Mouse (Mus musculus) cerebellum, adult 9-11 months (tissue): ENCODE data around the gene Gaa.
A peak's percentile ranks its signal among the peaks of the same experiment; 100 is the strongest.
"Not testable (repeated sequence)": the region's sequence is repeated elsewhere in the genome, so short reads cannot be mapped to it uniquely, and the experiment has no call there.

Experiments used
- DNase-seq: peaks from one replicate; pipeline ENCODE4 v3.0.0; 2022

Gaa gene

DNA sequence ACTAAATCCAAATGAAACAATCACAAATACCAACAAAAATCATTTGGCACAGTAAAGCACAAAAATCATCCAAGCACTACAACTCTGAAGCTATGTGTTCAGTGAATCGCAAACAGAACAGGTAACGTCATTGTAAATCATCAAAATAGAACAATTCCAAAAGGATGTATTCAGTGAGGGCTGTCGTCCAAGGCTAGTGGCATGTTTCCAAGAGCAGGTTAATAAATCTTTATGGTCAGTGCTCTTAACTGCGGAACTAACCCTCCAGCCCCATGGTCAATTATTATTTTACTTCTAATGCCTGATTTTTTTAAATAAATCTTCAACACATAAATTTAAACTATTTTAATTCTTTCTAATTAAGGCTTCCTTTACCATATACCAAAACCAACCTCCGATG lies 11.1 kb upstream of the Gaa start:
- not testable (repeated sequence) for DNase-seq

DNA sequence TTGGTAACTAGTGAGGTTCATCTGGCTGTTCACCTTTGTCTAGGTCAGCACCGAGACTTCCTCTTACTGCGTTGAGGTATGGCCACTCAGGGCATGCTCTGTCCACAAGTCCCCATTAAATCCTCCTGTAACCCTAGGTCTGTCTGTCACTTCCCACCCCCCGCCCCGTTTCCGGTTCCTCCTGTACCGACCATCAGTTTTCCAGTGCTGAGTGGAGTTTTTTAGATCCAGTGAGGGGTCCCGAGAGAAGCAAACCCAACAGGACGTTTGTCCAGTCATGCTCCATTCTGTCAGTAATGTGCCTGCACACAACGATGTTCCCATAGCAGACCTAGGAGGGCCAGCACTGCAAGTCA lies 9.5 kb upstream of the Gaa start:
- DNase-seq = no peak

DNA sequence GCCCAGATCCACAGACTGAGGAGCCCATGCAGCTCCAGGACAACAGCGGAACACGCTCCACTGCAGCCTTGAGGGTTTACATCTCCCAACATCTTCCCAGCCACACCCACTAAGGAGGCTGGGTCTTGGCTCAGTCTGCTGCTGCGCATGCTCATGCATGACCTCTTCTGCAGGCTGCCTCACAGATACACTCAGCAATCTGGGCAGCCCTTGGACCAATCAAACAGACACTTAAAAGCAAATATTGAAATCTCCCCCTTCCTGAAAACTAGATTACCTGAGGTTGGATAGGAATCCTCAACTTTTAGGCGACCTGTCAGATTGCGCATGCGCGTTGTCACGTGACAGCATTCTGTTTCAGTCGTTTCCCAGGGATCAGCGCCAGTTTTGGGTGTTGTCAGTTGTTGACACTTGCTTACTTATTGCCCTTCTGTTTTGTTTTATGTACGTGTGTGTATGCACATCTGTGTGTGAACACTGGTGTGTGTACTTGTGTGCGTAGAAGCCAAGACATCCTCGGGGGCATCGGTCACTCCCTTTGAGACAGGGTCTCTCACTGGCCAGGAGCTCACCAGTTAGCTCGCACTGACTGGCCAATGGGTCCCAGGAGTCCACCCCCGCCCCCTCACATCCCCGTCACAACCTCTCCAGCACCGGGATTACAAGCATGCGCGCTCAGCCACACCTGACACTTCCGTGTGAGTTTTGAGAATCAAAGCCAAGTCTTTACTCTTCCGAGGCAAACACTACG lies 8.9 kb upstream of the Gaa start:
- DNase-seq = peak; percentile 79

DNA sequence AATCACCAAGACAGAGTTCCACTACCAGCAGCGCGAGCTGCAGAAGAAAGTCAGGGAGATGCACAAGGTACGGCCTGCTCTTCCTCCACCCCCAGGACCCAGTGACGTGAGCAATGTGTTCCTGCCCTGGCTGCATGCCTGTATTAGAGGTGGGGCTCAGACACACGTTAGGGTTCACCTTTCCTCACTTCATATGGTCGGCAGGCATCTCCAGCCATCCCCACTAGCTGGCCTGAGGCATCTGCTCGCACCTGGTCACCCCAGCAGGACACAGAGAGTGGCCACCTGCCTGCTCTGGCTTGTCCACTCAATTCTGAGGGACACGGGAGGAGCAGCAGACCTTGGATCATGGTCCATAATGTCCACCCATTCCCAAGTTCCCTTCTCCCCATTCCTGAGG lies 7.7 kb upstream of the Gaa start:
- peak; percentile 67 for DNase-seq

DNA sequence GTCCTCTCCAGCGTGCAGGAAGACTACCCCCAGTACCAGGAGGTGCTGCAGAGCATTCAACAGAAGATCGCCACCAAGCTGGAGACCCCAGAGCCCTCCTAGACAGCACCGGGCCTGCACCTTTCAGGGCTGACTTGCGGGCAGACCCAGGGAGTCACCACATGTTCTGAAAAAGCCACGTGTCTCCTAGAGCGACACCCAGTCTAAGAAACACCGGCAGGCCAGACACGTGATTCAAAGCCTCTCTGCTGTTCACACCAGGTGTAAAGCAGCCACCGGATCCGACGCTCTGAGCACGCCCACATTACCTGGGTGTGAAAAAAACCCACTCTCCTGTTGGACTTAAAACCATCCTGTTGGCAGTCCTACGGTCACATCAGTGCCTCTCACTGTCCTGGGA lies 3.3 kb upstream of the Gaa start:
- peak; percentile 42 for DNase-seq

DNA sequence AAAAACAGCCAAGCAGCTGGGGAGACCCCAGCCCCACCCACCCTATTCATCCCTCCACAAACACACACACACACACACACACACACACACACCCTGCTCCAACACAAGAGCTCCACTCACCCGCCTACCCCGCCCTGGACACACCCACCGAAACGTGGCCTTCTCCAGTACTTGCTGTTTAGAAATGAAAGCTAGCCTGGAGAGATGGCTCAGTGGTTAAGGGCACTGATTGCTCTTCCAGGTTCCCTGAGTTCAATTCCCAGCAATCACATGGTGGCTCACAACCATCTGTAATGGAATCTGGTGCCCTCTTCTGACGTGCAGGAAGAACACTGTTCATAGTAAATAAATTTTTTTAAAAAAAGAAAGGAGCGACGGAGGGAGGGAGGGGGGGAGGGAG lies 1.9 kb upstream of the Gaa start:
- DNase-seq = peak; percentile 27

DNA sequence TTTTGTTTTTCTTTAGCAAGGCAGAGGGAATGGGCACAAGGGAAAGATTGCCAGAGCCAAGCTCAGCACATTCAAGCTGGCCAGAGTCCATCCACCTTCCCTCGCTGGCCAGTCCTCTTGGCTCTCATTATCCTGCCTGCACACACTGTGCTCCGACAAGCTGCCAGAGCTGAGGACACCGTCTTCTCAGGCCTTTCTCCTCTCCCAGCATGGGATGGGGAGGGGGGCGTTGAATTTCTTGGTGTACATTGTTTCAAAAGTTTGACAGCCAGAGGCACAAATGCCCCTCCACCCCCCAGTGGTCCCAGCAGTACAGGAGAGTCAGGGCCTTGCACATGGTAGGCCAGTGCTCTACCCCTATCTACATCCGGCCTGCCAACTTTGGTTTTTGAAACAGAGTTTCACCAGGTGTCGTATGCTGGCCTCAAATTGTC lies 429 bp upstream of the Gaa start:
- peak; percentile 90 for DNase-seq

DNA sequence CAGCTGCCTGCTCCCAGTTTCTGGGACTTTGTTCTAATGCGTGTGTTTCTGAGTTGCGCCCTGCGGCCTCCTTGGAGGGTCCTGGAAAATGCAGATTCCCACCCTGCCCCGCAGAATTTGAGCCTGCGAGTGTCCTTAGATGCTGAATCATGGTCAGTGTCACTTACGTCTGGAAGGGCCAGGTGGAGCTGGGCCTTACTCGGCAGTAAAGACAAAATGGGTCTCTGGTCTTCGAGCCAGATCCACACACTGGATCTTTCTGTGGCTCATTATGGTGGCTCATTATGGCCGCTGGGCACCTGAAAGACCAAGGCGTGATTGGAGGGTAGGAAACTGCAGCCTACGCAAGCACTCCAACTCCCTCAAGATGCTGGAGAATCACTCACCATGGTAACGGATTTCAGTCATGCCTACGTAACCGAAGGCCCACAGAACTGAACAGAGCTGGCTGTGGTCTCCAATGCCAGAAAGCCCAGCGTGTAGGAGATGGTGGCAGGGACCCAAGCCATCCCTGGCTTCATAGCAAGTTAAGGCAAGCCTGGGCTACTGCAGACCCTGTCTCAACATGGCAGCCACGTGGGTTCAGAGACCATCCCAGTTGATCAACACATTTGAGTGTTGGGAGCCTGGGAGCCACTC lies 989 bp downstream of the Gaa start:
- DNase-seq = peak; percentile 62

DNA sequence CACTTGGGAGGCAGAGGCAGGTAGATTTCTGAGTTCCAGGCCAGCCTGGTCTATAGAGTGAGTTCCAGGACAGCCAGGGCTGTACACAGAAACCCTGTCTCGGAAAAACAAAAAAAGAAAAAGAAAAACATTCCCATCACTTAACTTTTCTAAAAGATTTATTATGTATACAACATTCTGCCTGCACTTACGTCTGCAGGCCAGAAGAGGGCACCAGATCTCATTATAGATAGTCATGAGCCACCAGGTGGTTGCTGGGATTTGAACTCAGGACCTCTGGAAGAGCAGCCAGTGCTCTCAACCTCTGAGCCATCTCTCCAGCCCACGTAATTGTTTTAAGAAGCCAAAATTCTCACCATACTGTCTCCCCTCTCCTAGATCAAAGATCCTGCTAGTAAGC lies 4.8 kb downstream of the Gaa start:
- not testable (repeated sequence) for DNase-seq

DNA sequence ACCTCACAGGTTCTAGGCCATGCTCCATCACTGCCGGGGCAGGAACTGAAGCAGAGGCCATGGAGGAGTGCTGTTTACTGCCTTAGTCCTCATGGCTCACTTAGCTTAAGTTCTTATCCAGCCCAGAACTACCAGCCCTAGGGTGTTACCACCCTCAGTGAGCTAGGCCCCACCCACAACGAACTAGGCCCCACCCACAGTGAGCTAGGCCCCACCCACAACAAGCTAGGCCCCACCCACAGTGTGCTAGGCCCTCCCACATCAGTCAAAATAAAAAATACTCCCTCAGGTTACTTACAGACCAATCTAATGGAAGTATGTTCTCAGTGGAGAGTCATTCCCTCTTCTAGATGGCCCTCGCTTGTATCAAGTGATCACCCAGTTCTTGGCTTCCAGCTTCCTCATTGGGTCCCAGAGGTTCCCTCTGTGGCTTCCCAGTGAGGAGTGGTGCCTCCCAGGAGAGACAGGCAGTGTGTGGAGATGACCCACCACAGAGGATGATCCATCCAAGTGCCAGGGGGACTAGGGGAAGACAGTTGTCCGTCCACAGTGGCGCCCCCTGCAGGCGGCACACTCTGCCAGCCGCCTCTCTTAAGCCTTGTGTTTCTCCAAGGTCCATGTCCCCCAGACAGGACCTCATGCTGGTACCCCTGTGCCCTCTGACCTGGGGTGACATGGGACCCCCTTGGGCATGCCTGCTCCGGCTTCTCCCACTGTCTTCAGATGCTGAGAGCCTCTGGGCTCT lies 5.7 kb downstream of the Gaa start:
- no peak for DNase-seq

DNA sequence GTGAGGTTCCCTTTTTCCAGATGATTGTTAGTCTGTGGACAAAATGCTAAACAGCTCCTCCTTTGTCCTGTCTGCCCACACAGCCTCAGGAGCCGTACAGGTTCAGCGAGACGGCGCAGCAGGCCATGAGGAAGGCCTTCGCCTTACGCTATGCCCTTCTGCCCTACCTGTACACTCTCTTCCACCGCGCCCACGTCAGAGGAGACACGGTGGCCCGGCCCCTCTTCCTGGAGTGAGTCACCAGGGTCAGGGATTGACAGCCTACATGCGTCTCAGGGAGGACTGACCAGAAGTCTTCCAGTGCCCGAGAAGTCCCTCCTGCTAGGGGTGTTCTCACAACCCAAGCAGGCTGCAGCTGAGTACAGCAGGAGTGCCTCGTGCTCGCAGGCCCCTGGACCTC lies 13.3 kb downstream of the Gaa start:
- DNase-seq = no peak

DNA sequence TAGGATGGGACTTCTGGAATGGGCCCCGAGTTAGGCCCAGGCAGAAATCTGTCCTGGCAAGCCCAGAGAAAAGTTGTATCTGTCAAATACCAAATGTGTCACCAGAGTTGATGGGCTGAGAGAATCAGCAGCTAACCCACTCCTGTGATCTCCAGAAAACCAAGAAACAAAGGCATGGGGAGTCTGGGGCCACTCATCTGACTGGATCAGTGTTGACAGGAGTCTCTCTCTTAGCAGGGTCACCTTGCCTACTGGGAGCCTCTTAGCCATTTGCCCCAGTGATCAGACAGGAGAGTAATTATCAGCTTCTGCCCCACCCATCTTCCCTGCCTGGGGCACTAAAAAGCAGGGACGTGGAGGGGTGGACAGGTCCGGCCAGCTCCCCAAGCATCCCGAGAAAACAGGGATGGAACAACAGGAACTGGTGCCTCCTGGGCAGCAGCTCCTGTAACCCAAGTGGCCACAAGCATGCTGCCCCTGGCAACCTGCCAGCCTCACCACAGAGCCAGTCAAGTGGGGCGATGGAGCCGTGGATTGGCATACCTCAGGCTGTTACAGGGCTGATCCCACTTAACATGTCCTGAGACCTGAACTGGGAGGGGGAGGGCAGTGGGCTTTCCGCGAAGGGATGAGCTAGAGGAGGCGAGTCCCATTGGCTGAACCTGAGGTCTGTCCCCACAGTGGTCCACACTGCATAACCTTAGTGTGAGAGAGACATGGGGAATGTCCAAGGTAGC lies 18.3 kb downstream of the Gaa start:
- DNase-seq = peak; percentile 53

DNA sequence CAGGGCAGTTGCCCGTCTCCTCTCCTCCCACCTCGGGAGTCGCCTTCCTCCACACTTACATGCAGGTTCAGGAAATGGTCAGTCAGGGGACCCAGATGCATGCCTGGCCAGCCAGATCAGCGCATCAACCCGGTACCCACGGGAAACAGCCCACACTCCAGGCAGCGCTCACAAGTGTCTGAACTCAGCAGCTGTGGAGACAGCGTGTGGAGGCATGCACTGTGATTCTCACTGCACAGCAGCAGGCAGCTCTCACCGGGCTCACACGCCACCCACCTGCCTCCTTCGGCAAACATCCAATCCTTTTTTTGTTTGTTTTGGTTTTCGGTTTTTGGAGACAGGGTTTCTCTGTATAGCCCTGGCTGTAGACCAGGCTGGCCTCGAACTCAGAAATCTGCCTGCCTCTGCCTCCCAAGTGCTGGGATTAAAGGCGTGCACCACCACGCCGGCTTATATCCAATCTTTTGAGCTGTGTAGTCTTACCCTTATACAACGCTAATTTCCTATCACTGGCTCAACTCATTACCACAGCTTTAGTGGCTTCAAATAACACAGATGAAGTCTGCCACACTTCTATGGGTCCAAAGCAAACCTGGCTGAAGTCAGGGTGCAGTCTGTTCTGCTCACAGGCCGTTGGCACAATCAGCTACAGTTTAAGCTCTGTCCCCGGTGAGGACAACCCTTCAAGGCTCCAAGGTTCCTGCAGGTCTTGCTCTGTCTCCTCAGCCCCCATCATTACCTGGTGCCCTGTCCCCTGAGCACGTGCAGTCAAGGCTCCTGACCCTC lies 19.7 kb downstream of the Gaa start:
- peak; percentile 25 for DNase-seq

DNA sequence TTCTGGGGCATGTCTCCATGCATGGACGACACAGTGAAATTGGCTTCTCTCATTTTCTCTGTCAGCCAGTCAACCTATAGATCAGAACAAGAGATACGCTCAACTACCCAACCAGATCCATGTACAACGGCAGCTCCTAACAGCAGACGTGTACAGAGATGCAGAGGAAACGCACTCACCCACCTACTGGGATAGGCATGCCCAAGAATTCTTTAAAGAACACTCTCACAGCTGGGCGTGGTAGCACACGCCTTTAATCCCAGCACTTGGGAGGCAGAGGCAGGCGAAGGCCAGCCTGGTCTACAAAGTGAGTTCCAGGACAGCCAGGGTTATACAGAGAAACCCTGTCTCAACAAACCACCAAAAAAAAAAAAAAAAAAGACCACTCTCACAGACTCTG lies 25.2 kb downstream of the Gaa start:
- not testable (repeated sequence) for DNase-seq

DNA sequence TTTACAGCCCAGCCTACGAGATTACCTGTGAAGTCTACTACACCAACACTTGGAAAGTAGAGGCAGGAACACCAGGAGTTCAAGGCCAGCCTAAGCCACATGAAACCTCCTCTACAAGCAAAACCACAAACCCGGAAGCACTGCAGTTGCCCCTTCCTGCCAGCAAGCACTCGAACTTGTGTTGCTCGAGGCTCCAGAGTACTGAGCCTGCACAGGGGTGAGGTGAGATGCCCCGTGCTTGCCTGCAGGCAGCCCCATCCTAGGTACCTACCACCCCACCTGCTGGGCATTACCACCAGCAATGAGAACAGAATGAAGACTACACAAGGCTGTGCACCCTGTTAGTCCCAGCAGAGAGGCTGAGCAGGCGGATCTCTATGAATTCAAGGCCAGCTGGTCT lies 30.3 kb downstream of the Gaa start:
- peak; percentile 21 for DNase-seq

DNA sequence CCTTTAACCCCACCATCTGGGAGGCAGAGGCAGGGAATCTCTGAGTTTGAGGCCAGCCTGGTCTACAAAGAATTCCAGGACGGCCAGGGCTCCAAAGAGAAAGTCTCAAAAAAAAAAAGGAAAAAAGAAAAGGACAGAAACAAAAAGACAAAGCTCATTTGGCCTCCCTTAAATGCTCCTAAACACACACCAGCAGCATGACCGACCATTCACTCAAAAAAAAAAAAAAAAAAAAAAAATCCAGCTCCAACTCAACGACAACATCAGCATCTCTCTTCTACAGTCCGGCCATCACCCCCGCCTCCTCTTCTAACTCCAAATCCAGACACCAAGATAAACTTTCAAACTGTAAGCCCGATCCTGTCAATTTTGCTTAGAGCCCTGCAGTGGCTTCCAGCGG lies 31.2 kb downstream of the Gaa start:
- DNase-seq = no peak

DNA sequence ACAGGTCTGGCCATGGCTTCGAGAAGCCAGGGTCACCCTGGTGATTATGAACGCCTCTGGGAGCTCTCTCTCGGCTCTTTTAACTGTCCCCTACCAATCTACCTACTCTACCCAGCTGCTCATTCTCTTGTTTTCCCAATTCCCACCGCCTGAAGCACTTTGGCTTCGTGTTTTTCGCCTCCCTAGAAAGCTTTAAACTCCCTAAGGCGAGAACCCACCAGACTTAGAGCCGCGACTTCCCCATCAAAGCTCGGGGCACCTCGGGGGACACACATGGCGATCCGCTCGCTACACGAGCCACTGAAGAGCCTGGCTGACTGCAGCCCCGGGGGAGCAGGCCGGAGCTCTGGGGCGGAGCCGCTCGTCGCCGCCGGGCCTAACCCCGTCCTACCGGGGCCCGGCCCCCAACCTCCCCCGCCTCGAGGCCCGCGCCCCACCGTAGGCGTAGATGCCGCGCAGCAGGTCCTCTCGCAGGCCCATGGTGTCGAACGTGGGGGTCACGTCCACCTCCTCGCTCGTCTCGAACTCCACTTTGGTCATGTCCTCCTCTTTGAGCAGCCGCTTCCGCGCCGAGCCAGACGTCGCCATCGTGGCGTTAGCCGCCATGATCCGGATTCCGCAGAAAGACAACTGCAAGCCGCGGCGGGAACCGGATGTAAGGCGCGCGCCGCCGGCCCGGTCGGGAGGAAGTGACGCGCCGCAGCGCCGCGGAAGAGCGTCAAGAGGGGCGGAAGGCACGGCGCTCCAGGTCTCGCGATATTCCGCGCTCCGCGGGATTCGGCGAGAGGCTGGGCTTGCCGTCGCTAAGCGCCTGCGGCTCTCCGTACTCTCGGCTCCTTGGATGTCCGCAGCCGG lies 31.9 kb downstream of the Gaa start, which contains the start of gene Eif4a3:
Gene Eif4a3, minus strand, starts transcription at position 699 of the 855 bp plus-strand sequence.
- DNase-seq = peak; percentile 94

DNA sequence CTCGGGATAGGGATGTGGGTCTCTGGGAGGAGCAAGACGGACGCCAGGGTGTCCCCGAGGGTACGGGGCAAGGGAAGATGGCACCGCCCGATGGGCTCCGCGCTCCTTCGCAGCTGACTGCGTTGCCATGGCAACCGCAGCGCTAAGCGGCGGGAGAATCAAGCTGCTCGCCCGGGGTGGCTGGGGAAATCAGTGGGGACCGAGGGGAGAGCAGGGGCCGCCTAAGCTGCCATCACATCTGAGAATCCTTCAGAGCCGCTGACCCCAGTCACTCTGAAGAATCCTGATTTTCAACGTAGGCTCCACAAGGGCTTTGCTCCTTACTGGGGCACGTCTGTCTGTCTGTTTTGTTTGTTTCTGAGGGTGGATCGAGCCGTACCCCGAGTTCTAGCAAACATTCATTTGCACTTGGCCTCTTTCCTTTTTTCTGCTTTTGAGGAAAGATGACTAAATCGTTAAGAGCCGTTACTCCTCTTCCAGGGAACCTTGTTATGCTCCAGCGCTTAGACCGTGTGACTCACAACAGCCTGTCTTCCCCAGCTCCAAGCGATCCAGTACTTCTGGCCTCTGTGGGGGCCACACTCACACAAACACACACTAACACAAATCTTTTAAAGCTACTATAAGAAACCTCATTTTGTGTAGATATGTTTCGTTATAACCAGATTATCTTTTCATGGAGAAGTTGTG lies 32.7 kb downstream of the Gaa start:
- no peak for DNase-seq

DNA sequence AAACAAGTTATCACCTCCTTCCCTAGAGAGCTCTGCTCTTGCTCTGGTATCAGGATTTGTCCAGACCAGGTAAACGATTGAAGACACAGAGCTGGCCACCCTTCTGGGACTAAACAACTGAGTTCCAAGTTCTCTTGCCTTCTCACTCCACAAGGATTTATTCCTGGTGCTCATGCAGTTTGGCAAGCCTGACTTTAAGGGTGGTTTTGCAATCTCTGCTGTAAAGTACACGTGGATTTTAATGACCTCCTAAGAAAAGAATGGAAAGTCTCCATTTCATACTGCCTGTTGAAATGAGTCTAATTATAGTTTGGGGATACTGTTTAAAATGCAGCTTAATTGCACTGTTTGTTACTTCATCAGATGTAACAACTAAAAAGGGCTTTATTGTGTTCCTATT lies 33.3 kb downstream of the Gaa start:
- DNase-seq = no peak

DNA sequence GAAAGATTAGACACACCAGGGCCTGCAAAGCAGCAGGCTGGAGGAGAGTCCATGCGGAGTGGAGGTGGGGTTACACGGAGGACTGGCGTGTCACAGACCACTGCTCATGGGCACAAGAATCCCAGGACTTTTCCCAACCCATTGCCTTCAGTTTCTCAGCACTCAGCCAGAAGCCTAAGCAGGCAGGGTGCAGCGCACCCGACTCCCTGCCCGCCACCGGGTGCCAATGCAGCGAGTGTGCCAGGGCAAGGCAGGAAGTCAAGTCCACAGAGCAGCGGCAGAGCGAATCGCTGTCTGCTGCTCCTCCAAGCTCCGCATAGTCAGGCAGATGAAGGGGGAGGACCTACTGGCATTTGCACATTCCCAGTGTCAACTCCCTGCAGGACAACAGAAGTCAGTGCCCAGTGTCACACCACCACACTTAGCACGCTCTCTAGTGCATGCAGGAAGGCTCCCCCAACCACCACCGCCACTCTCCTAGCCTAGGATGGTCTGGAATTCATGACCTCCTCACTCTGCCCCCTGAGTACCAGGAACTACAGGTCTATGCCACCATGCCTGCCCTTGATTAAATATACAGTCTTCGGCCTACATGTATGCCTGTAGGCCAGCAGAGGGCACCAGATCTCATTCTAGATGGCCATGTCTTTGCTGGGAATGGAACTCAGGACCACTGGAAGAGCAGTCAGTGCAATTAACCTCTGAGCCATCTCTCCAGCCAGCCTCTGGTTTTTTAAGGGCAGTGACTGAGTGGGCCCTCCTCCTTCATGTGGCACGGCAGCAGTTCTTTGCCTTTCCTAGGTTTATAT lies 37.4 kb downstream of the Gaa start:
- no peak for DNase-seq
